Mouse (Mus musculus) layer of hippocampus, adult 8-10 months (tissue): ENCODE measurements around the gene Kcnh3. TPM values are rescaled to one million over a fixed set of nuclear protein-coding genes. Genes with fewer than 3 reads are reported as not detected.

ENCODE experiments used
- DNase-seq, 2 experiments: peaks; one replicate each; pipeline ENCODE4 v3.0.0; 2022; ENCODE audit warnings: low spot score in 2 of 2
- total RNA-seq, 4 experiments: library from RNA; stranded (reverse); gene quantifications; 2 replicates each; pipeline ENCODE4 v1.2.4; 2022

The Kcnh3 gene
- 10 to 100 TPM; 77.9 to 90.0 (median 86.8) TPM for total RNA-seq

DNA sequence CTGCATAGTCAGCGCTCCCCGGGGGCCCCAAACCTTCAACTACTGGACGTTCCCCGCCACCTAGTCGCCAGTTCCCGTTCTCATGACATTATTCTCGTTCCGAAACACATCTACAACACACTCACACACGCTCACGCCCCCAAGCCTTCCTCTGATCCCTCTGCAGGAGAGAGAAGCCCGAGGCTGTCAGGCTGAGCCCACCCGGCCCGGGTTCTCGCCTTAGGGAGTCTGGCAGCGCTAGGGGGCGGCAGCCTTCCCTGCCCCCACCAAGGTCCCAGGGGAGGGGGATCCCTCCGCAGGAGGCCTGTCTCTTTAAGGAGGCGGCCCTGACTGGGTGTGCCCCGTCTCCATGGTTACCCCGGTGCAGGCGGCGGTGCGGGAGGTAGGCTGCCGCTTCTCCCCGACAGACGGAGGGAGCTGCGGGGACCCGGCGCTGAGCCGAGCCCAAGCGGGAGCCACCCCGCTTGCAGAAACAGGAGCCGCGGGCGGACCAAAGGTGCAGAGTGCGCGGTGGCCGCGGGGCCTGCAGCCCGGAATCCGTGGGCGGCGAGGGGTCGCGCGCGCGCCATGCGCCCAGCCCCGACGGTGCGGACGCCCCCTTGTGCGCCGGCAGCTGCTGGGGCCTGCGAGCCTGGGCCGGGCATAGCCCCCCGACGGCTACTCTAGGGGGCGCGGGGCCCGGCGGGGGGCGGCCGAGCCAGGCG is at the start of gene Kcnh3:
TSS of gene Kcnh3 (plus strand) at position 654 of the 704 bp plus-strand sequence.
- DNase-seq: peak; percentile 64 to 72

DNA sequence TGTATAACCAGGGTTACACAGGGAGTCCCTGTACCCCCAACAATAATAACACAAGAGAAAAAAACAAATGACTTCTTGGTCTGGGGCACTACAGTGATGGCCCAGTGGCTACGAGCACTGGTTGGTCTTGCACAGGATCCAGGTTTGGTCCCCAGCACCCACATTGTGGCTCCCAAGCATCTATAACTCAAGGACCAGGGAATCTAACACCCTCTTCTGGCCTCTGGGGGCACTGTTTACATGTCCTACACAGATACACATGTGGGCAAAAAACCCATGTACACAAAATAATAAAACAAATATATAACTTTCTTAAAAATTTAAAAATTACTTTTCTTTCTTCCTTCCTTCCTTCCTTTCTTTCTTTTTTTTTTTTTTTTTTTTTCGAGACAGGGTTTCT is 45.0 kb upstream of the Kcnh3 start:
- no peak for DNase-seq

DNA sequence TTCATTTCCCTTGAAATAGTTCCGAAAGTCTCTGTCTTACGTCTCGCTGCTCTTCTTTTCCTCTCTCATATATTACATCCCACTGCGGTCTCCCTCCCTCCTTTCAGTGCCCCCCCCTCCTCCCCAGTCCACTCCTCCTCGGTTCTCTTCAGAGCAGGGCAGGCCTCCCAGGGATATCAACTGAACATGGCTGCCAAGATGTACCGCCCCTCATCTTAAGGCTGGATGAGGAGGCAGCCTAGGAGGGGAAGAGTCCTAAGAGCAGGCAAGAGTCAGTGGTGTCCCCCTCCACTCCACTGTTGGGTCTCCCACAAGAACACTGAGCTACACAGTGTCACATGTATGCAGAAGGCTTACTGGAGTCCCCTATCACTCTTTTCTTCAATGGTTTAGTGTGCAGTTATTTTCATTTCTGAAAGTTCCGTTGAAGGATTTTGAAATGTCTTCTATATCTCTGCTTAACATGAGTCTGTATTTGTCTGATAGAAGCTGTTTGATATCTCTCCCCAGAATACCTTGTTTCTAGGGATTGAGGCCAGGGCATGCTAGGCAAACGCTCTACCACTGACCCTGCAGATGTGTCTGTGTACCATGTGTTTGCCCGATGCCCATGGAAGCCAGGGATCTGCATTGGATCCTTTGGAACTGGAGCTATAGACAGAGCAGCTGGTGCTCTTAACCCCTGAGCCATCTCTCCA is 40.3 kb upstream of the Kcnh3 start:
- DNase-seq: no peak

DNA sequence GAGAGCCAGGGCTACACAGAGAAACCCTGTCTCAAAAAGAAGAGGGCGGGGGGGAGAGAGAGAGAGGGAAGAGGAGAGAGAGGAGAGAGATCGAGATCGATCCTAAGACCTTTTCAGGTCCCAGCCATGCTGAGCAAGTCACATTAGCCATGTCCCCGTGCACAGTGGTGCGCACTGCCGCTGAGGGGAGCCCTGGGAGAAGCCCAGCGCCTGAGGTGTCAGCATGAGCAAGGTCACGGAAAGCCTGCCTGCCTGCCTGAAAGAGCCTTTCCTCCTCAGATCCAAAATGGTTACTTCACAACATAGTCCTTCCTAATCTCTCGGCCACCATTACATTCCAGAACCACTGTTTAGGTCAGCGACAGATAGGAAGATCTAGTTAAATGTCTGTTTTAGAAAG is 30.3 kb upstream of the Kcnh3 start:
- no peak for DNase-seq

DNA sequence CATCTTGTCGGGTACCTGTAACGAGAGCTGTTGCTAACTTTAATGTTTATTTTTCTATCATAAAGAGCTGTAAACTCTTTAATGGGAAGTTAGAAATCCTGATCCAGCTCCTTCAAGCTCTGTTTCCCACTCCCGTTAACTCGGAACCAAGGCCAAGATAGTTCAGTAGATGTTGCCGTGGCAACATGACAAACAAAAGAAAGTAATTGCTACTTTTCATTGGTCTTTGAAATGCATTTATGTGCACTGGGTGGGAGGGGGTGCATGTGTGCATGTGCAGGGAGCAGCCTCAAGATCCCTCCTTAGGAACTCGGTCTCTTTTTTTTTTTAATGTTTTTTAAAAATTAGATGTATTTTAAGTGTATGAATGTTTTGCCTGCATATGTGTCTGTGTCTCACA is 29.6 kb upstream of the Kcnh3 start:
- DNase-seq: no peak

DNA sequence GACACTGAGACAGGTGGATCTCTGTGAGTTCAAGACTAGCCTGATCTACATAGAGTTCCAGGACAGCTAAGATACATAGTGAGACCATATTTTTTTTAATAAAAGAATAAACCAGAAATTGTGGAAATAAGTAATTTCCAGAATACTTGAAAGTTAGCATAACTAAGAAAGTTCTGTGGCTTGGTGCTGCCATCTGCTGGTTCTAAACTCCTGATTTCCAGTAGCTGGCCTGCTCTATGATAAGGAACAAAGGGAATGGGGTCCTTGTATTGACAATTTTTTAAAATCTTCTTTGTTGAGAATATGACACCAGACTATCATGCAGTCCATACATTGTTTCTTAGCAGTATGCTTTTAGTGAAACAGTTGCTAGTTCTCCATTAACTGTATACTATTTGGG is 25.9 kb upstream of the Kcnh3 start:
- DNase-seq: no peak

DNA sequence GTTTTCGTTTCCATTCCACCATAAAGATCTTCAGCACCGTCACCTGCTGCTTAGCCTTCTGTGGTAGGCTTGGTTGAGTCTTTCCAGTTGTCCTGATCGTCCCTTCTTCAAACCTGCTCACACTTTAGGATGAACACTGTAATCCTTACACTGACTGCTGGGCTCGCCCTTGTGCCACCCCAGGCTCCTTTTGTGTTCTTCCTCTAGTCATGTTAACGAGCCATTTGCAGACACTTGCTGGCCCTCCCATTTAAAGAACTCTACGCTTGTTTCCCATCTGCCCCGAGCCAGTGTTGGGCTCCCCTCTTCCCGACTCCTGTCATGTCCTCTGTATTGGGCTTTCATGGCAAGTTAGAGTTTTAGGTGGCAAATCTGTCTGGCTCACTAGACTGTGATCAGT is 18.7 kb upstream of the Kcnh3 start:
- DNase-seq: no peak

DNA sequence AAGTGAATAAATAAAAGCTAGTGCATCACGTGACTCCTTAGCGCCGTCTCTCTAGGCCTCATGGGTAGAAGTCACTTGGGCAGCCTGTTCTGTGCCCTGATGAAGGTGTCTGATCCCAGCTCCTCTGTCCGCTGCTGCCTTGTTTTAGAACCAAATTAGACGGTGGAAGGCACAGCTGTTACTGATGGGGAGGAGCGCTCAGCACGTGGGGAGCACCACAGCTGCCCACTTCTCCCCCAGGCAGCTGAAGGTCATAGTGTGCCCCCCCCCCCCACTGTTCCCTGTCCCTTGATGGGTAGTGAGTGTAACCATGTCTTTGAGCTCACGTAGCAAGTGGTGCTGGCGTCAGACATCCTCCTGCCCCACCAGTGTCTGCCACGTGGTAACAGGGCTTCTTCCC is 11.5 kb upstream of the Kcnh3 start:
- no peak for DNase-seq

DNA sequence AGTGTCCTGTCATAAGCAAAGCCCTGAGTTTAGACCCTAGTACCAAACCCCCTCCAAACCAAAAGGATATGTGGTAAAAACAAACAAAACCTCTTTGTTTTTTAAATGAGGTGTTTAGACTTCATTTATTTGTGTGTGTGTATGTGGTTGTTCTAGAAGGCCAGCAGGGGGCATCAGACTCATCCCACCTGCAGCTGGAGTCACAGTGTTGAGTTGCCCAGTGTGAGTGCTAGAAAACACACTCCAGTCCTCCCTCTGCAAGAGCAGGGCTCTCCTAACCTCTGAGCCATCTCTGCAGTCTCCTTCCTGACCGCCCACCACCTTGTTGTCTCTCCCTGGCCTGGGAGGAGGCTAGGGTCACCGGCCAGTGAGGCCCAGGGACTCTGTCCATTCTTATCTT is 9.7 kb upstream of the Kcnh3 start:
- DNase-seq: no peak

DNA sequence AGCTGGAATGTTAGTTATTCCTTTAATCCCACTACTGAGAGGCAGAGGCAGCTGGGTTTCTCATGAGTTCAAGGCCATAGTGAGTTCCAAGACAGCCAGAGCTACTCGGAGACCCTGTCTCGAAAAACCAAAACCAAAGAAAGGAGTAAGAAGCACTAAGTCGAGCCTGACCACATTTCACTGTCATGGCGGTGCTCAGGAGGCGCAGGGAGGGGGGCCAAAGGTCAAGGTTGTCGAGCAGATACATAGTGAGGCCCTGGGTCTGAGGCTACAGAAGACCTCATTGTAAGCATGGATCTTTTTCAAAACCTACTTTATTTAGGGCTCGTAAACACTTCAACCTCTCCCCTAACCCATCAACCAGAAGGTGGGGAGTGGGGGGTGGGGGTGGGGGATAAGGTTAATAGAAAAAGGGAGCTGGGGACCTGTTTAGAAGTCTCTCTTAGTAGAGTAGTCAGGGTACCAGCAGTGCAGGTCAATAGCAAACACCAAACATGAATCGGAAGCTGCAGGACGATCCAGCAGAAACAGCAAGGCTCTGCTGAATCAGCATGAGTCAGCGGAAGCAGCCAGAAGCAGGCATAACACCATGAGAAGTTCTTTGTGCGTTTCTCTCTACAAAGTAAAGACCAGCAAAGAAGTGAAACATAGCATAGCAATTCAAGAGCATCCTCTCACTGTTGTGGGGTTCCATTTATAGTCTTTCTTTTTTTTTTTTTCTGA is 8.8 kb upstream of the Kcnh3 start:
- DNase-seq: no peak

DNA sequence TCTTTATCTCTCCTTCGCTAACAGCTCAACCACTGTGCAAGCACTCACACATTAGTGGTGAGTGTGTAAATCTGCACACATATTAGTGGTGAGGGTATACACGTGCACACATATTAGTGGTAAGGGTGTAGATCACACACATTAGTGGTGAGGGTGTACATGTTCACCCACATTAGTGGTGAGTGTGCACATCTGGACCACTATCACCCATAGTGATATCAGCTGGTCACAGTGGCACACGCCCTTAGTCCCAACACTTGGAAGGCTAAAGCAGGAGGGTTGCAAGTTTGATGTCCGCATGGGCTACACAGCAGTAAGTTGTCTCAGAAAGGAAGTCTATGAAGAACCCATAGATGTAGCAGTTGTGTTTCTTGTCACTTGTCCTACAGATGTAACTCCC is 7.0 kb upstream of the Kcnh3 start:
- DNase-seq: no peak

DNA sequence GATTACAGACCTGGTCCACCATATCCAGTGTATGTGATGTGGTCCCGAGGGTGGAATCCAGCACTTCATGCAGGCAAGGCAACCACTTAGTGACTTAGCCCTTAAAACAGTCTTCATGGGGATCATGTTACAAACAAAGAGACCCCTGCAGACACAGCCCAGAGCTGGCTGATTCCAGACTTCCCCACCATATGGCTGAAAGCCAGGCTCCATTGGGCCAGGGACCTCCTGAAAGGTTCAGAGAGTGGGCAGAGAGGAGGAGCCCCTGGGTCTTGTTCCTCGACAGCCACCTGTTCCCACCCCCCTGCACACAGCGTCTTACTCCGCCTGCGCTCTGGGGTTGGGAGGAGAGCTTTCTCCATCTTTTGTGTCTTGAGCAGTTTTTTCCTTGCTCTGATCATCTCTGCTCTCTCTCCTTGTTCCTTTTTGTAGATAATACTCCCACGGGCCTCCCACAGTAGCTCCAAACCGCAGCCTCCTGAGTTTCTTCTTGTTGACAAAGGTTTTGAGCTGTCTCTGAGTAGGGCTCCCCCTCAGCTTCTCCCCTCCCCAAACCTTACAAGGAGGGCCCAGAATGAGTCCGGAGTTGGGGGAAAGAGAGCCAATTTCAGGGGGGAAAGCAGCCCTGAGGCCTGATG is 3.2 kb upstream of the Kcnh3 start:
- no peak for DNase-seq

DNA sequence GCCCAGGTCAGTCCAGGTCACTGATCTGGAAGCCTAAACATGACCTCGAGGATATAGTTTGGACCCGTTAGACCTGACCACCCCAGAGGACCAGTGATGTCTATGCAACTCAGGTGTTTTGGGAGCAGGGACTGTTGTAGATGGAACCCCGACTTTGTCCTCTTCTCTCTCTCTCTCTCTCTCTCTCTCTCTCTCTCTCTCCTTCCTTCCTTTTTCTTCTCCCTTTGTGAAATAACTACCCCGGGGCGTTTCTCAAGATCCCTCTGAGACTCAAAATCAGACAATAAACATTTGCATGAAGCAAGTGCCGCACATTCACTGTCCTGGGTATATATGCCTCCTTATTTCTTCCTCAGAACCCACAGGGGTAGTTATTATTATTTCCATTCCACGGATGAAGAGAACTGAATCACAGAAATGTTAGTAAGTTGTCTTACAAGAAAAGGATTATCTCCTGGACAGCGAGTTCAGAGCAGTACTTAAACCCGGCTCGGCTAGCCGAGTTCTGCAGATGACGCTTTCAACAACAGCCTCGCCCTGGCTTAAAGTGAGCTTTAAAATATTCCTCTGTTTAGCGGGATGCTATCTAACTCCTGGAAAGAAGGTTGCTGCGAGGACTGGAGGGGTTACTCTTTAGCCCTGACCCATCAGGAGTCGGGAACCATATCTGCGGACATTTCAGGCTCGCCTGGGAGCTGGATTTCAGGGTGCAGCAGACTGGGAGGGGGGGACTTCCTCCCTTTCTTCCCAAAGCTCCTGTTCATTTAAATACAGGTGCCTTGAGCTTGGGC is 1.7 kb upstream of the Kcnh3 start:
- DNase-seq: no peak

DNA sequence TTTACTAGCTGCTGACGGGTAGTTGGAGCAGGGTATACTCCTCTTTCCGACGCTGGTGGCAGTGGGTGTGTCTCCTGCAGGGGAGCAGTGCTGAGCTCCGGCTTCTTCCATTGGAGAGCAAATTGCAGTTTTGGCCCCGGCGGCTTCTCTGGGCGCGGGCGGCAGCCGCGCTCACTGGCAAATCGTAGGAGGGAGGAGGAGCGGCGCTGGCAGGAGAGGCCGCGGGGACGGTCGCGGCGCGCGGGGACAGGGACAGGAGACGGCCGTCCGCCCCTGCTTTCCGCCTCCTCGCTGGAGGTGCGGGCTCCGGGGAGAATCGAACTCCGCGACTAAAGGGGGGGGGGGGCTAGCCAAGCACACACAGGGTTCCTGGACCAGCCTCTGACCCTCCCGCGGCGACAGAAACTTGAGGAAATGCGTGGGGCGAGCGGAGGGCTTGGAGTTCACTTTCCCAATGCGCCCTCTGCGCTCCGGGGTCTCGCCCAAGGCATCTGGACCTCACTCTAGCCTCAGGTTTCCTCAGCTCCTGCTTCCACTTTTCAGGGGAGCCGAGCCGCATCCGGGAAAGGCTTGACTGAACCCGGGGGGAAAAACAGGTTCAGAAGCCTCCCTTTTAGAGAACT is 965 bp upstream of the Kcnh3 start:
- peak; percentile 58 to 67 for DNase-seq

DNA sequence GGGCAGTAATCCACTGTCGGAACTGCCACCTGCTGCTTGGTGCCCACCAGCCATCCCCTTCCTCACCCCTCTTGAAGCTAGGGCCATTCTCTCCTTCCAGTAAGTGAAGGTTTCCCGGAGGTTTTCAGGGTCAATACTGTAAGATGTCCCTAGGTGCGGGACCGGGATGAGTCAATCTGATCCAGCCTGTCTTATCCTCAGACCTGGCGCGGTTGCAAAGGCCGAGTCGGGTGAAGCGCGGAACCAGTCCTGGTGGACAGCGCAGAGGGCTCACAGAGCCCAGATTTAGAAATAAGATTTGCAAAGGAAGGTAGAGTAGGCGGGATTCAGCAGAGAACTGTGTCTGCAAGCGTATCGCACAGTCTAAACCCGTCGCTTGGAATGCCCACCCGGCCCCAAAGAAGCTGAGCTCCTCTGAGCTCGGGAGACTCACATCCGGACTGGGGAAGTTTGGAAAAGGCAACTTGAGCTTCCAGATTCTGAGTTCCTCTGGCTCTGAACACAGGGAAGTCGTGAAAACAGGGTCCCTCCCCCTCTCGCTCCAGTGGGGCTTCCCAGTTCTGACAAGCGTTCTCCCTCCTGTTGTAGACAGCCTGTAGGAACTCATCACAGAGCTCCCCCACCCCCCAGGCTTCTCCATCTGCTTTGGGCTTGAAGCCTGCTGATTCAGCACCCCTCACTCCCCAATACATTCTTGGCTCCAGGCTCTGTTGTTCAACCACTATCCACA is 585 bp downstream of the Kcnh3 start:
- peak; percentile 81 to 82 for DNase-seq

DNA sequence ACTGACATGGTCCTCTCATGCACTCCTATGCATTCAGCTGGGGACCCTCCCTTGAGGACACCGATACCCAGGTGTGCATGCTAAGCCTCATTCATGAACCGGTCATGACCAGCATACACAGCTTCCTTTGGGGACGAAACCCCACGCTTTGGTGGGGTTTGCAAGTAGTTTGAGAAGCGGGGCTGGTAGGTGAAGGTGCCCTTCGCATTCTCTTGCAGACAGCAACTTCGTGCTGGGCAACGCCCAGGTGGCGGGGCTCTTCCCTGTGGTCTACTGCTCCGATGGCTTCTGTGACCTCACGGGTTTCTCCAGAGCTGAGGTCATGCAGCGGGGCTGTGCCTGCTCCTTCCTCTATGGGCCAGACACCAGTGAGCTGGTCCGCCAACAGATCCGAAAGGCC is 1.4 kb downstream of the Kcnh3 start:
- DNase-seq: no peak

DNA sequence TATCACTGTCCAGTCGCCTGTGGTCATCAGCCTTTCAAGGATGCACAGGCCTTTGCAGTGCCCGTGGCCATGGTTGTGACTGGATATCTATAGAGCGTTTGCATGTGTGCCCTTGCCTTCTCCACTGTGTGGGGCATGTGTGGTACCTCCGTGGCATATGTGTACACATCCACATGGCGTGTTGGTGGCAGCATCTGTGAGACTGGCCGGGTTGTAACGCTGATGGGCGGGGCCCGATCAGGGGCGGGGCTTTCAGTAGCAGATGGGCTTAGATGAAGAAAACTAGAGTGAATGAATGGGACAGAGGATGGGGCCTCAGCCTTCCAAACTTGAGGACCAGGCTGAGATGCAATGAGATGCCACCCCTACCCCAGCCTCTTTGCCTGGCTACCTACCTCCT is 7.3 kb downstream of the Kcnh3 start:
- no peak for DNase-seq

DNA sequence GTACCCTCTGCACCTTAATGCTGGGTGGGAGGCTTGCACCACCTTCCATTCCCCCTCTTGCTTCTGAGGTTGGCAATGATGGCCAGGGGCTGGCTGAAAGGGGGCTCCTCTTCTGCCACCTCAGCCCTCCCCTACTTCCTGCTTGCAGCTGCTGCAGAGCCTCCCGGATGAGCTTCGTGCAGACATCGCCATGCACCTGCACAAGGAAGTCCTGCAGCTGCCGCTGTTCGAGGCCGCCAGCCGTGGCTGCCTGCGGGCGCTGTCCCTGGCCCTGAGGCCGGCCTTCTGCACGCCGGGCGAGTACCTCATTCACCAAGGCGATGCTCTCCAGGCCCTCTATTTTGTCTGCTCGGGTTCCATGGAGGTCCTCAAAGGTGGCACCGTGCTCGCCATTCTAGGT is 9.1 kb downstream of the Kcnh3 start:
- no peak for DNase-seq

DNA sequence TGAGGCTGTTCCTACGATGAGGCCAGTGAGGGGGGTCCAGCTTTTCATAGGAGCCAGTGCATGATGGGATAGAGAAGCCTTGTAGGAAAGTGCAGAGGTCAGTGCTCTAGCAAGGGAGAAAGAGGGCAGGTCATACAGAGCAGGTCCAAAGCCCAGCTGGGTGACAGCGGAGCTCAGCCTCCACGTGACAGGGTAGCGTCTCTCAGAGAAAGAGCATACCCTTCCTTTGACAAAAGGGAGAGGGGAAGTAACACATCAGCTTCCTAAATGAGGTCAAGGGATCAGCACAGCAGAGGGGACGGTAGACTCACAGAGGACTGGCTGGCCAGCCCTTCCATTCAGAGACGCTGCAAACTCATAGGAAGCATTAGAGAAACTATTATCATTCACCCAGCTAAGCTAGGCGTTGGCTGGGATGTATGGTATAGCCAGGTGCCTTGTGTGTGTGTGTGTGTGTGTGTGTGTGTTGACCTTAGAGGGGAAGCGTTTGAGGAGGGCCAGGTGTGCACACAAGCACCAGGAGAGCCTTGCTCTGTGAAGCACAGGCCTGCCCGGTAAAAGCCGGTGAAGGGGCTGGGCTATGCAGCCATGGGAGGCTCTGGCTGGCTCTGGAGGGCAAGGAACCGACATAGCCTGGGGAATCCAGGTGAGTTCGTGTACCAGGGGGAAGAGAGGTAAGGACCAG is 9.8 kb downstream of the Kcnh3 start:
- no peak for DNase-seq

DNA sequence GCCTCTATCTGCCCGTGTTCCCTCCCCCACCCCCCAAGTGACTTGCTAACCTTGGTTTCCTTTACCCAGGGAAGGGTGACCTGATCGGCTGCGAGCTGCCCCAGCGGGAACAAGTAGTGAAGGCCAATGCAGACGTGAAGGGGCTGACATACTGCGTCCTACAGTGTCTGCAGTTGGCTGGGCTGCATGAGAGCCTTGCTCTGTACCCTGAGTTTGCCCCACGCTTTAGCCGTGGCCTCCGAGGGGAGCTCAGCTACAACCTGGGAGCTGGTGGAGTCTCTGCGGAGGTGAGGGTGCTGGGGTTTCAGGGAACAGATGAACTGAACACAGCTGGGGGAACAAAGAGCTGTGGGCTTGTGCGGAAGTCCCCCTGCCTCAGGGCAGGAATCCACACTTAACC is 13.3 kb downstream of the Kcnh3 start:
- DNase-seq: no peak
